Mouse (Mus musculus) MEL (cell line): ENCODE data around the gene Ccdc63. TPM values are rescaled to one million over a fixed set of nuclear protein-coding genes. Genes with fewer than 3 reads are reported as not detected.

Experiments used
- DNase-seq: peaks from one replicate; pipeline ENCODE4 v3.0.0; 2011; ENCODE audit warnings: low read depth, low spot score
- H3K27ac ChIP-seq: 2 replicates; pipeline ENCODE4 v1.5.1; 2012; ENCODE audit warnings: low read depth, mild to moderate bottlenecking, control low read depth, low read length, moderate library complexity; ENCODE audit not compliant: control insufficient read depth
- H3K27me3 ChIP-seq, 2 experiments: fragments of 150-350 bp in 1 of 2; sonication (generic) in 1 of 2; 2 replicates each; pipeline ENCODE4 v1.6.1; 2012; ENCODE audit warnings: low read length in 2 of 2, mild to moderate bottlenecking in 2 of 2, improper control_type of control experiment in 1 of 2, moderate library complexity in 1 of 2; ENCODE audit not compliant: insufficient read depth in 2 of 2, control insufficient read depth in 1 of 2
- H3K36me3 ChIP-seq, 2 experiments: 2 replicates each; pipeline ENCODE4 v1.6.1; 2012 to 2014; ENCODE audit warnings: low read length in 2 of 2, improper control_type of control experiment in 1 of 2, inconsistent platforms in 1 of 2, mild to moderate bottlenecking in 1 of 2; ENCODE audit not compliant: insufficient read depth in 2 of 2, control insufficient read depth in 1 of 2
- H3K4me1 ChIP-seq, 2 experiments: fragments of 150-350 bp in 1 of 2; sonication (generic) in 1 of 2; 2 replicates each; pipeline ENCODE4 v1.6.1; 2012; ENCODE audit warnings: low read length in 2 of 2, improper control_type of control experiment in 1 of 2, mild to moderate bottlenecking in 1 of 2; ENCODE audit not compliant: insufficient read depth in 2 of 2, control insufficient read depth in 1 of 2
- H3K4me3 ChIP-seq, 2 experiments: fragments of 150-350 bp in 1 of 2; sonication (generic) in 1 of 2; 2 replicates each; pipeline ENCODE4 v1.5.1; 2012; ENCODE audit warnings: low read depth in 2 of 2, low read length in 2 of 2, mild to moderate bottlenecking in 2 of 2, moderate library complexity in 2 of 2, control low read depth in 1 of 2, improper control_type of control experiment in 1 of 2; ENCODE audit not compliant: control insufficient read depth in 1 of 2, insufficient read depth in 1 of 2
- H3K79me2 ChIP-seq: 2 replicates; pipeline ENCODE4 v1.6.1; 2012; ENCODE audit warnings: mild to moderate bottlenecking, low read length, moderate library complexity; ENCODE audit not compliant: control insufficient read depth, poor library complexity, insufficient read depth
- H3K9ac ChIP-seq: 2 replicates; pipeline ENCODE4 v1.6.1; 2012; ENCODE audit warnings: low read depth, mild to moderate bottlenecking, control low read depth, low read length, moderate library complexity; ENCODE audit not compliant: control insufficient read depth, poor library complexity, severe bottlenecking
- H3K9me3 ChIP-seq: fragments of 150-350 bp; sonication (generic); replicated peaks from 2 replicates; pipeline ENCODE4 v1.6.1; 2012; ENCODE audit warnings: mild to moderate bottlenecking, low read length, improper control_type of control experiment, moderate library complexity; ENCODE audit not compliant: insufficient read depth
- BHLHE40 ChIP-seq: IDR thresholded peaks from 2 replicates; pipeline ENCODE4 v1.6.1; 2012; ENCODE audit warnings: low read depth, mild to moderate bottlenecking, inconsistent platforms, low read length, improper control_type of control experiment, borderline replicate concordance
- CHD2 ChIP-seq: IDR thresholded peaks from 2 replicates; pipeline ENCODE4 v1.6.1; 2011; ENCODE audit warnings: low read length, improper control_type of control experiment
- CTCF ChIP-seq, 3 experiments: IDR thresholded peaks in 2 of 3; conservative IDR thresholded peaks in 1 of 3; 2 replicates each; pipeline ENCODE4 v1.5.1; 2011 to 2012; ENCODE audit warnings: low read length in 3 of 3, low read depth in 2 of 3, mild to moderate bottlenecking in 2 of 3, improper control_type of control experiment in 1 of 3, inconsistent platforms in 1 of 3, mixed read lengths in 1 of 3, moderate library complexity in 1 of 3; ENCODE audit not compliant: control insufficient read depth in 1 of 3, insufficient read depth in 1 of 3, poor library complexity in 1 of 3, severe bottlenecking in 1 of 3
- ELF1 ChIP-seq: IDR thresholded peaks from 2 replicates; pipeline ENCODE4 v1.6.1; 2014; ENCODE audit warnings: low read depth, mild to moderate bottlenecking, inconsistent platforms, low read length, improper control_type of control experiment, moderate library complexity
- EP300 ChIP-seq, 2 experiments: IDR thresholded peaks; 2 replicates each; pipeline ENCODE4 v1.6.1; 2011; ENCODE audit warnings: improper control_type of control experiment in 2 of 2, low read length in 2 of 2, low read depth in 1 of 2, mild to moderate bottlenecking in 1 of 2
- ETS1 ChIP-seq: IDR thresholded peaks from 2 replicates; pipeline ENCODE4 v1.6.1; 2012; ENCODE audit warnings: low read depth, mild to moderate bottlenecking, inconsistent platforms, low read length, improper control_type of control experiment, moderate library complexity
- GABPA ChIP-seq: IDR thresholded peaks from 2 replicates; pipeline ENCODE4 v1.6.1; 2012; ENCODE audit warnings: low read depth, mild to moderate bottlenecking, inconsistent platforms, low read length, improper control_type of control experiment, moderate library complexity
- GATA1 ChIP-seq: IDR thresholded peaks from 2 replicates; pipeline ENCODE4 v1.6.1; 2011; ENCODE audit warnings: low read depth, low read length, improper control_type of control experiment
- MAFK ChIP-seq: IDR thresholded peaks from 2 replicates; pipeline ENCODE4 v1.6.1; 2011; ENCODE audit warnings: low read depth, mild to moderate bottlenecking, low read length, improper control_type of control experiment, borderline replicate concordance
- MAZ ChIP-seq: IDR thresholded peaks from 2 replicates; pipeline ENCODE4 v1.6.1; 2012; ENCODE audit warnings: low read depth, mild to moderate bottlenecking, inconsistent platforms, low read length, improper control_type of control experiment
- MXI1 ChIP-seq: IDR thresholded peaks from 2 replicates; pipeline ENCODE4 v1.6.1; 2011; ENCODE audit warnings: mild to moderate bottlenecking, low read depth, low read length, improper control_type of control experiment
- MYB ChIP-seq: IDR thresholded peaks from 2 replicates; pipeline ENCODE4 v1.6.1; 2011; ENCODE audit warnings: mild to moderate bottlenecking, low read depth, low read length, improper control_type of control experiment
- MYC ChIP-seq: IDR thresholded peaks from 2 replicates; pipeline ENCODE4 v1.6.1; 2011; ENCODE audit warnings: low read depth, mild to moderate bottlenecking, low read length, improper control_type of control experiment, moderate library complexity
- POLR2A ChIP-seq, 2 experiments: IDR thresholded peaks; 2 replicates each; pipeline ENCODE4 v1.6.1; 2011 to 2012; ENCODE audit warnings: low read length in 2 of 2, mild to moderate bottlenecking in 2 of 2, control low read depth in 1 of 2, improper control_type of control experiment in 1 of 2, low read depth in 1 of 2, moderate library complexity in 1 of 2; ENCODE audit not compliant: control insufficient read depth in 1 of 2, insufficient read depth in 1 of 2, poor library complexity in 1 of 2
- POLR2AphosphoS2 ChIP-seq: IDR thresholded peaks from 2 replicates; pipeline ENCODE4 v1.6.1; 2011; ENCODE audit warnings: low read length, improper control_type of control experiment
- POLR2AphosphoS5 ChIP-seq: IDR thresholded peaks from 2 replicates; pipeline ENCODE4 v1.6.1; 2012; ENCODE audit warnings: low read depth, borderline replicate concordance, mild to moderate bottlenecking, inconsistent platforms, low read length, moderate library complexity, mixed read lengths
- RCOR1 ChIP-seq: IDR thresholded peaks from 2 replicates; pipeline ENCODE4 v1.6.1; 2012; ENCODE audit warnings: low read depth, mild to moderate bottlenecking, inconsistent platforms, low read length, improper control_type of control experiment
- TAL1 ChIP-seq: IDR thresholded peaks from 2 replicates; pipeline ENCODE4 v1.6.1; 2012; ENCODE audit warnings: mild to moderate bottlenecking, inconsistent platforms, low read length, moderate library complexity, mixed read lengths
- TCF12 ChIP-seq: IDR thresholded peaks from 2 replicates; pipeline ENCODE4 v1.6.1; 2014; ENCODE audit warnings: low read depth, mild to moderate bottlenecking, inconsistent platforms, low read length, improper control_type of control experiment, moderate library complexity
- UBTF ChIP-seq: IDR thresholded peaks from 2 replicates; pipeline ENCODE4 v1.6.1; 2012; ENCODE audit warnings: low read depth, mild to moderate bottlenecking, inconsistent platforms, low read length, improper control_type of control experiment, moderate library complexity, borderline replicate concordance; ENCODE audit not compliant: insufficient read depth
- USF1 ChIP-seq: IDR thresholded peaks from 2 replicates; pipeline ENCODE4 v1.6.1; 2014; ENCODE audit warnings: low read depth, mild to moderate bottlenecking, inconsistent platforms, low read length, improper control_type of control experiment, moderate library complexity
- USF2 ChIP-seq, 2 experiments: IDR thresholded peaks; 2 replicates each; pipeline ENCODE4 v1.6.1; 2011 to 2012; ENCODE audit warnings: improper control_type of control experiment in 2 of 2, low read length in 2 of 2, borderline replicate concordance in 1 of 2, inconsistent platforms in 1 of 2, low read depth in 1 of 2, mild to moderate bottlenecking in 1 of 2; ENCODE audit not compliant: insufficient read depth in 1 of 2
- ZC3H11A ChIP-seq: IDR thresholded peaks from 2 replicates; pipeline ENCODE4 v1.6.1; 2012; ENCODE audit warnings: low read depth, mild to moderate bottlenecking, inconsistent platforms, low read length, improper control_type of control experiment
- ZMIZ1 ChIP-seq: IDR thresholded peaks from 2 replicates; pipeline ENCODE4 v1.6.1; 2012; ENCODE audit warnings: low read depth, mild to moderate bottlenecking, inconsistent platforms, low read length, improper control_type of control experiment, moderate library complexity
- ZNF384 ChIP-seq: IDR thresholded peaks from 2 replicates; pipeline ENCODE4 v1.6.1; 2012; ENCODE audit warnings: low read depth, mild to moderate bottlenecking, inconsistent platforms, low read length, improper control_type of control experiment
- polyA plus RNA-seq, 2 experiments: library from polyadenylated mRNA; stranded (reverse) in 1 of 2; unstranded in 1 of 2; fragments of >175 nt in 1 of 2; fragments of >200 nt in 1 of 2; gene quantifications; 2 replicates each; pipeline versions ENCODE4 v1.2.1 to v1.2.4; 2012; ENCODE audit warnings: low replicate concordance in 2 of 2, low read depth in 1 of 2; ENCODE audit not compliant: insufficient read length in 2 of 2, insufficient read depth in 1 of 2, missing spikeins in 1 of 2
- total RNA-seq: library from RNA; depleted of rRNA; stranded (reverse); fragments of 300-350 nt; gene quantifications from 2 replicates; pipeline ENCODE4 v1.2.3, GENCODE M21; 2012

The Ccdc63 gene
- total and polyA plus RNA-seq, 3 experiments = 1.6 to 4.7 TPM; not detected in 1

DNA sequence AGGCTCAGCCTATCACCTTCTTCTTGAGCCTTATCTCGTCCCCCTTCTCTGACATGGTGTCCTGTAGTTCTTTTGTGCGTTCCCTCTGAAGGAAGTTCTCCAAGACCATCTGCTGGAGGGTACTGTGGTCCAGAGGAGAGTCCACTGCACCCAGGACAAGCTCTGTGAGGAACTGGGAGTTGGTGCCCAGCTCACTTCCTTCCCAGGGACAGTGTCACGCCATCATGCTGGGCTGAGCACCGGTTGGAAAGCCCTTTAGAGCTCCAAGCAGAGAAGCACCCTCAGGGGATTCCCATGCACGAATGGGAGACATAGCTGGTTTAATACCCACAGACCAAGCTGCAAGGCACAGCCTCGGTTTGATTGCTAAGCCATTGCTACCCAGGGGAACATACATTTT, 32.5 kb downstream of the Ccdc63 start:
- Histone ChIP-seq H3K36me3 (no peaks in the 10 kb centered on the region), H3K27ac (no peak overlapping the region), H3K27me3 (no peaks in the 10 kb centered on the region), H3K9me3 (no peaks in the 10 kb centered on the region), H3K9ac (no peak overlapping the region), H3K4me3 (no peak overlapping the region), H3K4me1 (no peaks in the 10 kb centered on the region; a peak in 2 of 4 replicates), H3K79me2 (no peaks in the 10 kb centered on the region)
- TF ChIP-seq USF2 (IDR thresholded peaks at IDR 0.05; ENCODE audit: borderline replicate concordance in 1 of 2, insufficient read depth in 1 of 2, low read depth in 1 of 2, low read length in 2 of 2) (no peak), CTCF (IDR thresholded peaks at IDR 0.05 in 2 of 3, conservative IDR thresholded peaks at IDR 0.05 in 1 of 3; ENCODE audit: control insufficient read depth in 1 of 3, insufficient read depth in 1 of 3, low read depth in 2 of 3, low read length in 3 of 3, poor library complexity in 1 of 3, severe bottlenecking in 1 of 3) (no peak), ZC3H11A (no peak), POLR2AphosphoS5 (no peak), TAL1 (no peak), POLR2AphosphoS2 (no peak), POLR2A (IDR thresholded peaks at IDR 0.05; ENCODE audit: control insufficient read depth in 1 of 2, insufficient read depth in 1 of 2, low read depth in 1 of 2, low read length in 2 of 2, poor library complexity in 1 of 2) (no peak), TCF12 (no peak), ZMIZ1 (no peak), MAFK (no peak), CHD2 (no peak), USF1 (no peak), GABPA (no peak)
- DNase-seq = no peak

DNA sequence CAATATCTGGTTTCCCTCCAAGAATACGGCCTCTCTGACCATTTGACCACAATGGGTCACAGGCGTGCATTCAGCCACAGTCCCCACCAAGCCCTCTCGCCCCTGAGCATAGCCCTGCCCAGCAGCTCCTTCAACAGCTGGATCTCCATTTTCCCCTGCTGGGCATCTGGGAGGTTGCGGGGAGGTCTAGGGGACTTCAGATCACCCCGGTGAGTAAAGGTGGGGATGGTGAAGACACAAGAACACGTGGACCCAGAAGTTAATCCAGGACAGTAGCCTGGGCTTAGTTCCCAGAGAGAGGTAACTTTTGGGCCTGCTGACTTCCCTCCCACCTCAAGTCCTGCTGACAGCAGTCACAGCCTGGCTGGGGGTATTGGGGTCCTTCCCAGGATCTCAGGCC, 34.4 kb downstream of the Ccdc63 start:
- Histone ChIP-seq H3K27me3 (peaks cover 0 to 1% of the 10 kb centered on the region in 2 experiments; a peak in 1 of 4 replicates), H3K27ac (no peak overlapping the region), H3K4me3 (no peak overlapping the region), H3K9ac (no peak overlapping the region), H3K9me3 (no peaks in the 10 kb centered on the region), H3K4me1 (no peaks in the 10 kb centered on the region; a peak in 3 of 4 replicates), H3K36me3 (no peaks in the 10 kb centered on the region), H3K79me2 (no peaks in the 10 kb centered on the region)
- no peak for DNase-seq
- no peak for TF ChIP-seq RCOR1
- TF ChIP-seq ZMIZ1 = no peak
- no peak for TF ChIP-seq MYB
- no peak for TF ChIP-seq MXI1
- no peak for TF ChIP-seq POLR2AphosphoS5
- TF ChIP-seq MYC = no peak
- no peak for TF ChIP-seq UBTF
- TF ChIP-seq BHLHE40 = no peak
- no peak for TF ChIP-seq ETS1
- TF ChIP-seq ELF1 = no peak
- TF ChIP-seq MAZ = no peak
- TF ChIP-seq EP300 (IDR thresholded peaks at IDR 0.05; ENCODE audit: low read depth in 1 of 2, low read length in 2 of 2) = no peak
- TF ChIP-seq USF2 (IDR thresholded peaks at IDR 0.05; ENCODE audit: borderline replicate concordance in 1 of 2, insufficient read depth in 1 of 2, low read depth in 1 of 2, low read length in 2 of 2) = no peak
- no peak for TF ChIP-seq ZNF384
- no peak for TF ChIP-seq GATA1
